Mouse (Mus musculus): ENCODE data around the gene Arhgef18.

- TF ChIP-seq GATA1 (IDR thresholded peaks at IDR 0.05; ENCODE audit: low read depth, low read length) = no peak
- TF ChIP-seq POLR2A (IDR thresholded peaks at IDR 0.05; ENCODE audit: control insufficient read depth in 1 of 2, insufficient read depth in 1 of 2, low read depth in 1 of 2, low read length in 2 of 2, poor library complexity in 1 of 2) = no peak
- no peak for TF ChIP-seq CTCF (IDR thresholded peaks at IDR 0.05 in 2 of 3, conservative IDR thresholded peaks at IDR 0.05 in 1 of 3; ENCODE audit: control insufficient read depth in 1 of 3, insufficient read depth in 1 of 3, low read depth in 2 of 3, low read length in 3 of 3, poor library complexity in 1 of 3, severe bottlenecking in 1 of 3)
- no peak for TF ChIP-seq NELFE (IDR thresholded peaks at IDR 0.05; ENCODE audit: low read depth, low read length)
- TF ChIP-seq MYB (IDR thresholded peaks at IDR 0.05; ENCODE audit: low read depth, low read length) = no peak
- TF ChIP-seq USF1 (IDR thresholded peaks at IDR 0.05; ENCODE audit: low read depth, low read length) = no peak
- no peak for TF ChIP-seq EP300 (IDR thresholded peaks at IDR 0.05; ENCODE audit: low read depth in 1 of 2, low read length in 2 of 2)
- TF ChIP-seq POLR2AphosphoS2 (IDR thresholded peaks at IDR 0.05; ENCODE audit: low read length) = no peak
- no peak for TF ChIP-seq ZC3H11A (IDR thresholded peaks at IDR 0.05; ENCODE audit: low read depth, low read length)
Observed at GRCm38 (mm10) chr8:3417455-3417854, 24.6 kb downstream of the Arhgef18 start.

All from MEL (cell line).